Mouse (Mus musculus) thymus, adult 2 months (tissue): ENCODE measurements around the gene Adipoq.

Experiments
- CTCF ChIP-seq: fragments of 200-500 bp; IDR thresholded peaks from 2 replicates; pipeline ENCODE4 v1.5.1; 2012; ENCODE audit warnings: mild to moderate bottlenecking, control low read depth, low read length, moderate library complexity, borderline replicate concordance; ENCODE audit not compliant: control insufficient read depth, poor library complexity, insufficient read depth; ENCODE audit errors: extremely low read depth
- POLR2A ChIP-seq: fragments of 200-500 bp; IDR thresholded peaks from 2 replicates; pipeline ENCODE4 v1.6.1; 2012; ENCODE audit warnings: mild to moderate bottlenecking, low read length, control low read depth, moderate library complexity; ENCODE audit not compliant: control insufficient read depth, poor library complexity, insufficient read depth; ENCODE audit errors: extremely low read depth

GRCm38 (mm10) chr16:23154261-23154660 is 7.9 kb downstream of the Adipoq start:
- TF ChIP-seq POLR2A: no peak
- no peak for TF ChIP-seq CTCF
